Mouse (Mus musculus) ES-Bruce4 (cell line): Measurements from ENCODE around the gene Mtrf1. TPM values are rescaled to one million over a fixed set of nuclear protein-coding genes. Genes with fewer than 3 reads are reported as not detected.

Experiments used
- H3K27ac ChIP-seq: 2 replicates; pipeline ENCODE4 v1.5.1; 2012; ENCODE audit warnings: low read length, inconsistent platforms; ENCODE audit not compliant: insufficient read depth
- H3K27me3 ChIP-seq: 2 replicates; pipeline ENCODE4 v1.6.1; 2012; ENCODE audit warnings: mild to moderate bottlenecking, low read length, inconsistent platforms; ENCODE audit not compliant: control insufficient read depth, poor library complexity, insufficient read depth, severe bottlenecking
- H3K36me3 ChIP-seq: 2 replicates; pipeline ENCODE4 v1.6.1; 2012; ENCODE audit warnings: inconsistent platforms, mild to moderate bottlenecking, low read length, moderate library complexity; ENCODE audit not compliant: control insufficient read depth, poor library complexity, insufficient read depth, severe bottlenecking
- H3K4me1 ChIP-seq: one replicate; pipeline ENCODE4 v1.8.1; 2011; ENCODE audit warnings: low read length; ENCODE audit not compliant: control insufficient read depth, insufficient read depth
- H3K4me3 ChIP-seq: 2 replicates; pipeline ENCODE4 v1.5.1; 2011; ENCODE audit warnings: low read depth, mild to moderate bottlenecking, low read length
- H3K9ac ChIP-seq: 2 replicates; pipeline ENCODE4 v1.6.1; 2012; ENCODE audit warnings: low read depth, mild to moderate bottlenecking, inconsistent platforms; ENCODE audit not compliant: poor library complexity, severe bottlenecking
- H3K9me3 ChIP-seq: replicated peaks from 2 replicates; pipeline ENCODE4 v1.6.1; 2012; ENCODE audit warnings: mild to moderate bottlenecking, low read length, inconsistent platforms; ENCODE audit not compliant: control insufficient read depth, poor library complexity, insufficient read depth, severe bottlenecking
- CTCF ChIP-seq: IDR thresholded peaks from one replicate; pipeline ENCODE4 v1.8.1; 2011; ENCODE audit warnings: low read depth, low read length
- EP300 ChIP-seq: IDR thresholded peaks from 2 replicates; pipeline ENCODE4 v1.6.1; 2011; ENCODE audit warnings: low read depth, low read length; ENCODE audit not compliant: insufficient read depth
- POLR2A ChIP-seq: IDR thresholded peaks from one replicate; pipeline ENCODE4 v1.8.1; 2011; ENCODE audit warnings: low read length; ENCODE audit not compliant: insufficient read depth
- polyA plus RNA-seq: library from polyadenylated mRNA; stranded (reverse); fragments of >200 nt; gene quantifications from 2 replicates; pipeline ENCODE4 v1.2.4, GENCODE M21; 2011; ENCODE audit warnings: low read depth; ENCODE audit not compliant: missing spikeins, insufficient read depth, insufficient read length

The Mtrf1 gene
- polyA plus RNA-seq, 1 experiment, result 11.0 TPM

GRCm38 (mm10) chr14:79460401-79460800 lies 62.8 kb downstream of the Mtrf1 start:
- H3K9ac ChIP-seq, result no peak overlapping the region
- H3K9me3 ChIP-seq, result no peaks in the 10 kb centered on the region
- H3K4me1 ChIP-seq, result no peaks in the 10 kb centered on the region
- no peak overlapping the region for H3K27ac ChIP-seq
- H3K27me3 ChIP-seq, result no peaks in the 10 kb centered on the region
- TF ChIP-seq POLR2A (no peak), EP300 (no peak), CTCF (no peak)
- peaks cover 8% of the 10 kb centered on the region for H3K36me3 ChIP-seq
- no peak overlapping the region for H3K4me3 ChIP-seq

GRCm38 (mm10) chr14:79460988-79461387 lies 63.4 kb downstream of the Mtrf1 start:
- TF ChIP-seq CTCF, result no peak
- no peak for TF ChIP-seq POLR2A
- no peak for TF ChIP-seq EP300
- Histone ChIP-seq H3K9me3 (no peaks in the 10 kb centered on the region), H3K9ac (no peak overlapping the region), H3K36me3 (peaks cover 12% of the 10 kb centered on the region), H3K4me3 (no peak overlapping the region), H3K4me1 (no peaks in the 10 kb centered on the region), H3K27me3 (no peaks in the 10 kb centered on the region), H3K27ac (no peak overlapping the region)

GRCm38 (mm10) chr14:79465623-79466022 lies 68.1 kb downstream of the Mtrf1 start:
- Histone ChIP-seq H3K4me3 (no peak overlapping the region), H3K27me3 (no peaks in the 10 kb centered on the region), H3K27ac (no peak overlapping the region), H3K9ac (no peak overlapping the region), H3K4me1 (no peaks in the 10 kb centered on the region), H3K9me3 (no peaks in the 10 kb centered on the region), H3K36me3 (peaks cover 28% of the 10 kb centered on the region)
- TF ChIP-seq POLR2A (no peak), EP300 (no peak), CTCF (no peak)

- Histone ChIP-seq H3K36me3 (peaks cover 35% of the 10 kb centered on the region), H3K27me3 (no peaks in the 10 kb centered on the region), H3K4me3 (no peak overlapping the region), H3K4me1 (no peaks in the 10 kb centered on the region), H3K27ac (no peak overlapping the region), H3K9me3 (no peaks in the 10 kb centered on the region), H3K9ac (no peak overlapping the region)
- TF ChIP-seq POLR2A, result no peak
- TF ChIP-seq EP300, result no peak
- peak; percentile 66 for TF ChIP-seq CTCF
Observed at GRCm38 (mm10) chr14:79467621-79468020, 70.0 kb downstream of the Mtrf1 start.

Other genes starting within 250 kb of the Mtrf1 start
- not detected in 2 replicates for gene Zfp957, start 150.4 kb upstream of the Mtrf1 start, polyA plus RNA-seq
- gene Rgcc, start 96.1 kb upstream of the Mtrf1 start, polyA plus RNA-seq, result 15.1 and 17.9 TPM in 2 replicates
- gene Naa16, start 7.0 kb upstream of the Mtrf1 start, polyA plus RNA-seq, result 98.0 and 103 TPM in 2 replicates
- 7.2 and 8.7 TPM in 2 replicates for gene Kbtbd7, start 28.7 kb downstream of the Mtrf1 start, polyA plus RNA-seq
- gene Kbtbd6, start 54.1 kb downstream of the Mtrf1 start, polyA plus RNA-seq, result 1.7 and 1.9 TPM in 2 replicates
- gene Elf1, start 83.4 kb downstream of the Mtrf1 start, polyA plus RNA-seq, result 18.1 and 20.4 TPM in 2 replicates
- 38.7 and 42.9 TPM in 2 replicates for gene Wbp4, start 83.7 kb downstream of the Mtrf1 start, polyA plus RNA-seq
- gene Sugt1, start 189.9 kb downstream of the Mtrf1 start, polyA plus RNA-seq, result 256 and 265 TPM in 2 replicates